Mouse (Mus musculus) spleen, adult 2 months (tissue): ENCODE results near the gene Zcchc14. TPM values are rescaled to one million over a fixed set of nuclear protein-coding genes. Genes with fewer than 3 reads are reported as not detected.

ENCODE experiments used
- DNase-seq, 2 experiments: peaks; one replicate each; pipeline versions ENCODE4 v3.0.0 to v3.0.0-alpha.2; 2012 to 2021; ENCODE audit warnings: low spot score in 2 of 2, low read depth in 1 of 2
- H3K27ac ChIP-seq: fragments of 200-500 bp; 2 replicates; pipeline ENCODE4 v1.5.1; 2012; ENCODE audit warnings: low read length, inconsistent platforms; ENCODE audit not compliant: insufficient read depth
- H3K27me3 ChIP-seq: fragments of 200-500 bp; 2 replicates; pipeline ENCODE4 v1.6.1; 2012; ENCODE audit warnings: mild to moderate bottlenecking, moderate library complexity, low read length, inconsistent platforms; ENCODE audit not compliant: control insufficient read depth, insufficient read depth
- H3K36me3 ChIP-seq: fragments of 200-500 bp; 2 replicates; pipeline ENCODE4 v1.6.1; 2012; ENCODE audit warnings: mild to moderate bottlenecking, low read length, inconsistent platforms; ENCODE audit not compliant: control insufficient read depth, insufficient read depth
- H3K4me1 ChIP-seq: fragments of 200-500 bp; 2 replicates; pipeline ENCODE4 v1.6.1; 2011; ENCODE audit warnings: inconsistent platforms; ENCODE audit not compliant: control insufficient read depth, insufficient read depth, insufficient read length
- H3K4me3 ChIP-seq: fragments of 200-500 bp; 2 replicates; pipeline ENCODE4 v1.5.1; 2011; ENCODE audit warnings: mild to moderate bottlenecking, inconsistent platforms; ENCODE audit not compliant: insufficient read depth, insufficient read length; ENCODE audit errors: extremely low read depth
- CTCF ChIP-seq: fragments of 200-500 bp; IDR thresholded peaks from 2 replicates; pipeline ENCODE4 v1.5.1; 2011; ENCODE audit warnings: mild to moderate bottlenecking, inconsistent platforms; ENCODE audit not compliant: insufficient read depth, insufficient read length, insufficient replicate concordance; ENCODE audit errors: extremely low read depth
- POLR2A ChIP-seq: fragments of 200-500 bp; IDR thresholded peaks from 2 replicates; pipeline ENCODE4 v1.6.1; 2011; ENCODE audit warnings: low read depth, low read length, inconsistent platforms
- WGBS: fragments of 180-500 bp; shearing (Covaris S2); methylation state at CpG from one replicate; pipeline ENCODE4 v1.1.7; 2018; 5-methylcytosine and 5-hydroxymethylcytosine counted together
- polyA plus RNA-seq: library from polyadenylated mRNA; depleted of rRNA; stranded (reverse); fragments of >200 nt; gene quantifications from 2 replicates; pipeline ENCODE4 v1.2.3, GENCODE M21; 2012; rRNA removed

The Zcchc14 gene
- polyA plus RNA-seq = 8.2 and 8.9 TPM in 2 replicates

- Histone ChIP-seq H3K4me3 (peak within 1 kb of the TSS; percentile 39; the same call in 1 of the 2 replicates), H3K36me3 (no peaks in the 10 kb centered on the region), H3K27ac (peak within 1 kb of the TSS; percentile 33; the same call in 1 of the 2 replicates), H3K27me3 (peaks cover 8% of the 10 kb centered on the region), H3K4me1 (peaks cover 3% of the 10 kb centered on the region; the same call in 1 of the 2 replicates)
- TF ChIP-seq POLR2A (no peak), CTCF (no peak)
- peak in 1 of 2 experiments; percentile 29 for DNase-seq
- 4% methylated on average over 67 of the region's 67 CpGs for WGBS
Observed at GRCm38 (mm10) chr8:121652774-121653323, at the start of gene Zcchc14. Gene Zcchc14 (minus strand): TSS chr8:121652901.

GRCm38 (mm10) chr8:121699936-121700335 lies 47.2 kb upstream of the Zcchc14 start:
- 0 out of 2 replicates have a peak, but pooled peaks cover 3% of the 10 kb centered on the region for H3K27me3 ChIP-seq
- DNase-seq = no peak
- no peak overlapping the region for H3K4me3 ChIP-seq
- H3K36me3 ChIP-seq = no peaks in the 10 kb centered on the region
- TF ChIP-seq POLR2A (no peak), CTCF (no peak)
- peaks cover 3% of the 10 kb centered on the region; the same call in 1 of the 2 replicates for H3K4me1 ChIP-seq
- 98% methylated on average over 2 of the region's 2 CpGs for WGBS
- no peak overlapping the region for H3K27ac ChIP-seq

- H3K27ac ChIP-seq = no peak overlapping the region
- WGBS = 9% methylated on average over 9 of the region's 9 CpGs
- peak in 1 of 2 experiments; percentile 29 for DNase-seq
- no peaks in the 10 kb centered on the region for H3K36me3 ChIP-seq
- peaks cover 3% of the 10 kb centered on the region; the same call in 1 of the 2 replicates for H3K4me1 ChIP-seq
- H3K27me3 ChIP-seq = 0 out of 2 replicates have a peak, but pooled peaks cover 3% of the 10 kb centered on the region
- TF ChIP-seq POLR2A (no peak), CTCF (no peak)
- no peak overlapping the region for H3K4me3 ChIP-seq
Observed at GRCm38 (mm10) chr8:121698615-121699101, 46.0 kb upstream of the Zcchc14 start.

GRCm38 (mm10) chr8:121697735-121698614 lies 45.3 kb upstream of the Zcchc14 start:
- no peak for DNase-seq
- H3K27me3 ChIP-seq = 0 out of 2 replicates have a peak, but pooled peaks cover 3% of the 10 kb centered on the region
- no peaks in the 10 kb centered on the region for H3K36me3 ChIP-seq
- no peak overlapping the region for H3K4me3 ChIP-seq
- peaks cover 3% of the 10 kb centered on the region; the same call in 1 of the 2 replicates for H3K4me1 ChIP-seq
- TF ChIP-seq POLR2A = no peak
- TF ChIP-seq CTCF = no peak
- WGBS = 15% methylated on average over 16 of the region's 17 CpGs
- no peak overlapping the region for H3K27ac ChIP-seq

GRCm38 (mm10) chr8:121695585-121696184 lies 43.0 kb upstream of the Zcchc14 start:
- H3K4me3 ChIP-seq = no peak overlapping the region
- no peak for DNase-seq
- no peak overlapping the region for H3K27ac ChIP-seq
- no peaks in the 10 kb centered on the region for H3K36me3 ChIP-seq
- no peak for TF ChIP-seq POLR2A
- TF ChIP-seq CTCF = no peak
- 0 out of 2 replicates have a peak, but pooled peaks cover 3% of the 10 kb centered on the region for H3K27me3 ChIP-seq
- WGBS = 75% methylated on average over 6 of the region's 6 CpGs
- peaks cover 3% of the 10 kb centered on the region; the same call in 1 of the 2 replicates for H3K4me1 ChIP-seq

- Histone ChIP-seq H3K4me1 (peaks cover 3% of the 10 kb centered on the region; the same call in 1 of the 2 replicates), H3K27me3 (0 out of 2 replicates have a peak, but pooled peaks cover 3% of the 10 kb centered on the region), H3K36me3 (no peaks in the 10 kb centered on the region), H3K27ac (no peak overlapping the region), H3K4me3 (no peak overlapping the region)
- TF ChIP-seq CTCF (peak; percentile 78; the same call in 1 of the 2 replicates), POLR2A (no peak)
- WGBS = 53% methylated on average over 4 of the region's 4 CpGs
- DNase-seq = peak in 1 of 2 experiments; percentile 50
Observed at GRCm38 (mm10) chr8:121694453-121694852, 41.8 kb upstream of the Zcchc14 start.
